Mouse (Mus musculus) gastrocnemius, postnatal 10 days (tissue): ENCODE measurements around the gene Ripk4. TPM values are rescaled to one million over a fixed set of nuclear protein-coding genes. Genes with fewer than 3 reads are reported as not detected.
A peak's percentile ranks its signal among the peaks of the same experiment; 100 is the strongest.

Experiments used
- DNase-seq: peaks from one replicate; pipeline ENCODE4 v3.0.0; 2021; ENCODE audit warnings: mixed read lengths
- long read RNA-seq, 2 experiments: library from polyadenylated mRNA; stranded (forward); transcript quantifications; one replicate each; pipeline ENCODE4 v2.0.0; 2021
- total RNA-seq, 2 experiments: library from RNA; stranded (reverse); gene quantifications; 2 replicates each; pipeline ENCODE4 v1.2.3; 2021

The Ripk4 gene
- not detected for total RNA-seq
- long read RNA-seq, experiment 1 = 0 reads
- long read RNA-seq, experiment 2 = 0 reads

- no peak for DNase-seq
These were observed at the start of gene Ripk4 for GRCm38 (mm10) chr16:97763061-97763989. Ripk4 (minus strand) TSS chr16:97763787.

GRCm38 (mm10) chr16:97808881-97809280 is 45.3 kb upstream of the Ripk4 start:
- DNase-seq = no peak

DNA sequence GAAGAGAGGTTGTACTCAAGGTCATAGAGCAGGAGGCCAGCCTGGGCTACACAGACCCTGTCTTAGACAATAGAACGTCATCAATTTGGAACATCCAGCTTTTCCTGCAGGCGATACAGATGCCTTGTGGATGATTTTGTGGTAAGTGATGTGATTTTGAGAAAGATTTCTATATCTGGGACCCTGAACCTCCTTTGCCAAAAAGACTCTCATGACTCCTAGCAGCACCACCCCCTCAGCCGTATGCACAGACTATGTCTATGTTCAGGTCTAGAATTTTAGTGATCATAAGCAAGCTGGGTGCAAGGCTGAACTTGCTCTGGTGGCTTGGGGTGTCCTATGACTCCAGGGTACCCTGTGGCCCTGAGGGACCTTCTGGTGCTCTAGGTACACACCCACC is 42.1 kb upstream of the Ripk4 start:
- no peak for DNase-seq

DNA sequence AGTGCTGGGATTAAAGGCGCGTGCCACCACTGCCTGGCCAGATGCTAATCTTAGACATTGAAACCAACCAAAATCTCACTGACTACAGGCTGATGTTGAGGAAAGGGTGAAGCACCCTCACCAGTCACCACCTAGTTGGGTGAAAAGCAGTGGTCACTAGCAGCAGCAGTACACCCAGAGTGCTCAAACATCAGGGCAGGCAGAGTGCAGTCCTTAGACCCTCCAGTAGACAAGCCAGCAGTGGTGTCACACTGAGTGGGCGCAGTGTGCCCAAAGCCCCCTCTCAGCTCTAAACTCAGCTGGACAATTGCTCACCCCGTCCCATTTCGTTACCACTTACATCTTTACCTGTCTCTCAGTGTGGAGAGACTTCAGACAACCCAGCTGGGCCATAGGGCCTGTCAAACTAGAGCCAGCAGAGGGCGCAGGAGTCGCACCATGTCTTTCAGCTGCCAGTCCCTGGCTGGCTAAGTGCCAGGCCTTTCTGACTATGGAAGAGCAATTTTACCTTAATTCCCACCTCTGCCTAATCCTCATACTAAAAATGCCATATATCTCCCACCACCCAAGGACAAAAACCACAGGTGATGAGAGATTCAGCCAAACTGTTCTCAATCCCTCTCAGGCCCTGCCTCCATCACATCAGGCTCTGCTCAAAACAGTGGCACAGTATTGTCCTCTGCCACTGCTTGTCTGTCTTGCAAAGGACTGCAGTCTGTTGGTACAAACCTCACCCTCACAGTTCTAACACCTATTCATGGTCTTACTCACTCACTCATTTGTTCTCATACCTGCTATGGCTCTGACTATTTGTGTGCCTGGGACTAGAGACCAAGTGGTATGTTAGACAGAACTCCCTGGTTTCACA is 41.3 kb upstream of the Ripk4 start:
- peak; percentile 87 for DNase-seq

- DNase-seq = no peak
These were observed 34.6 kb upstream of the Ripk4 start for GRCm38 (mm10) chr16:97797950-97798869.

DNA sequence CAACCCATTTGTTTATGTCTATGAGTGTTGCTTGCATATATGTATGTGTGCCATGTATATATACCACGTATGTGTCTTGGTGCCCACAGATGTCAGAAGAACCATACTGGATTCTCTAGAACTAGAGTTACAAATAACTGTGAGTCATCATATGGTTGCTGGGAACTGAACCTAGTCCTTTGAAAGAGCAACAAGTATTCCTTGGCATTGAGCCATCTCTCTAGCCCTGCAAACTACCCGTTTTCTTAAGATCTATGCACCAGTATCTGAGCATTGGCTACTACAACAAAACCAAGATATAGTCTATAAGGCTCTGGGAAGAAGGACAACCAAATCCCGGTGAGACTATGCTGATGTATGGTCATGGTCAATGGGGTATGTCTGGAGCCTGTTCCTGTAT is 33.6 kb upstream of the Ripk4 start:
- no peak for DNase-seq

GRCm38 (mm10) chr16:97794256-97794655 is 30.7 kb upstream of the Ripk4 start:
- DNase-seq = no peak

- no peak for DNase-seq
These were observed 19.5 kb upstream of the Ripk4 start for GRCm38 (mm10) chr16:97783057-97783456.

DNA sequence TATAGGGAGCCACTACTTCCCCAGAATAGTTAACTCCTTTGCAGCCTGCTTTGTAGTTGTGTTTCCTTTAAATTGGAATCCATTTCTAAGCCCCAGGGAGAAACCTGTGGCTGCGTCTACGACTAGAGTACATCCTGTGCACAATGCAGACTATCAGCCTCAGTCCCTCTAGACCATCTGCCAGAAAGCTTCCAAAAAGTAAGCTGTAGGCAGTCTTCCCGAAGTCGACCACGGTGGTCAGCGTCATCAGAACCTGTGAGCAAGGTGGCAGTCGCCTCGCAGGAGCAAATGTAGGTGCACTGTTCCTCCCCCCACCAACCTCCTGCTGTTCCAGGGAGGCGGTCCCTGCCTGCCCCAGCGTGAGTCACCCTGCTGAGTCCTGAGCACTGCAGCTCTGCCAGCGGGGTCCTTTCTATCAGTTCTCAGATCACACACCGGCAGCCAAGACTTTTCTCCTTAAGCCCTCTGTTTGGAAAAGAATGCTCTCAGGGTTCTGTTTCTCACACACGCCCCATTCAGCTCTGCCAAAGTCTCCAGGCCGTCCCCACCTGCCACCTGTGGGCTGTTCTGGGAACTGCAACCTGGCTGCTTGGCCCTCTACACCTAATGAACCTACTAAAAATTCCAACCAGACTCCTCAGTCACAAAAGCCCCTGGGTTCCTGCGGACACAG is 14.9 kb upstream of the Ripk4 start:
- peak; percentile 82 for DNase-seq

- DNase-seq = no peak
These were observed 2.9 kb upstream of the Ripk4 start for GRCm38 (mm10) chr16:97766501-97766900.

GRCm38 (mm10) chr16:97764626-97765025 is 1.0 kb upstream of the Ripk4 start:
- DNase-seq = no peak

GRCm38 (mm10) chr16:97763990-97764340 is 378 bp upstream of the Ripk4 start:
- no peak for DNase-seq

DNA sequence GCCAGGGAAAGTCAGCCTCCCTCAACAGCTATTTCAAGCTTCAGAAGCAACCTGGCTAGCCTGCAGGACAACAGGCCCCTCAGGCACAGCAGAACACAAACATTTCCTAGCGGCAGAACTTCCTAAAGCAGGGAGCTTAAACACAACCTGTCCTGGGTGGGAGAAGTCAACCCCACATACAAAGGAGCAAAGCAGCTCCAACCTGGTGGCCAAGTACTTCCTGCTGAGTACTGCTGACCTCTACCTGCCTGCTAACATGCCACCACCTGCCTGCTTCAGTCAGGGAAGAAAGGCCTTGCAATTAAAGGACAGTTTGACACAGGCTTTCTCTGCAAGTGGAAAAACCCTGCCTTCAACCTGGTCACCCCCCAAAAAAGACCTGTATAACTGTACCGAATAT is 1.8 kb downstream of the Ripk4 start:
- DNase-seq = no peak

DNA sequence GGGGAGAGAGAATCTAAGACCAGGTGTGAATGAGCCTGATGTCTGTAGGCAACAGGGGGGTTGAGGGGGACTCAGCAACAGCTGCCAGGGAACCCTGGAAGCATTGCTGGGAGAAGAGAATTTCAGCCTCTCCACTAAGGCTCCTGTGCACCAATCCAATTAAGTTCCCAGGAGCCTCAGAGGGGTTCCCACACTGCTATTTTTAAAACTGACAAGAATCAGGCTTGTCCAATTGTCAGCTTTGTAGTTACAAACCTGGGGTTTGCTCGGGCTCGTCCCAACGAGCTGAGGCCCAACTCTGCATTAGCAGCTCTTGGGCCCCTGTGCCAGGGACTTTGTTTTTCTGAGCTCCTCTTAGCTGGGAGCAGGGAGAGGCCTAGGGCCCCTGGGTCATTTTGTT is 3.9 kb downstream of the Ripk4 start:
- DNase-seq = no peak

DNA sequence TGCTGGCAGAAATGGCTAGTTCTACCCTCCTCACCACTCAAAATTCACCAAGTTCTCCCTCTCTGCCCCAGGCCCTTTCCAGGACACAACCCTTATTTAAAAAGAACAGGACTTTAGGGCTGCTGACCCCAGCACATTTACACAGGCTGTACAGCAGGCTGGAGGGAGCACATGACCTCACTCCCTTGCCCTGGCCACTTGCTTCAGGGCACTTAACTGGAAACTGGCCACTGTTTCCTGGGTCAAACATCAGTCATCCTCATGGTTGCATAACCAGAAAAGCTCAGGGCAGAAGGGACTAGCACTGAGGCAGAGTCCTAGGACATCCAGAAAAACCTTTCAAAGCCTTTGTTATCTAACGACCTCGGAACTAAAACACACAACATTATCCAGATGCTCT is 5.3 kb downstream of the Ripk4 start:
- DNase-seq = no peak

DNA sequence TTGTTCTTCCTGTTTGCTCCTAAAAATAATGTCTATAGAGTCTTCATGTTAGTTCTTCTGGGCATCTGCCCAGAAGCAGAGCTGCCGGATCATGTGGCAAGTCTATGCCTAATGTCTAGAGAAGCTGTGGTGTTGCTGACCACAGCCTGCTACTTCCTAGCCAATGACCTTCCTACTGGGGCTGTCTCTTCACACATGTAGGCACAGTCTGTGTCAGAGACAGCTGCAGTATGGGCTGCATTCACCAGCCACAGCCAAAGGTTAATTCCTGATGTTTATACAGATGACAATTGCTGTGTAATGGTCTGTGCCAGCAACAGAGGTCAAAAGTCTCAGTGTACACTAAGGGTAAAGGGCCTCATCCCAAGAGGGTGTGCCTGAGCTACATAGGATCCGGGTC is 7.1 kb downstream of the Ripk4 start:
- DNase-seq = no peak

GRCm38 (mm10) chr16:97752316-97752941 is 11.2 kb downstream of the Ripk4 start:
- no peak for DNase-seq

DNA sequence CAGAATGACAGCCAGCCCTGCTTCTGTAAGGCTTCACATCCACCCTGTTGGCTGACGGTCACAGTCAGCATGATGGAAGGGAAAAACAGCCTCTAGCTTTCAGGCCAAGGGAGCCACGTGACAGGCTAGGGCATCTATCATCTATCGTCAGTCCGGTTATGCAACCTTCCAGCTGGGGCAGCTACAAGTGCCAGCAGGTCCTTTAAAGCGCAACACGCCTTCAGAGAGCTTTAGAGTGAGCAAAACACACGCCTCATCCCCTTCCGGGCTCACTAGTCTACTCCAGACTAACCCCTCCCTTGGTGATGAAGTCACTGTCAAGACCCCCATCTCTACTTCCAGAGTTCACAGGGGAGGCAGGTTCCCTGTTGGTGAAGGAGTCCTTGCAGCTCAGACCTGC is 11.7 kb downstream of the Ripk4 start:
- no peak for DNase-seq

GRCm38 (mm10) chr16:97748421-97748820 is 15.2 kb downstream of the Ripk4 start:
- no peak for DNase-seq

GRCm38 (mm10) chr16:97738030-97738429 is 25.6 kb downstream of the Ripk4 start:
- DNase-seq = no peak

DNA sequence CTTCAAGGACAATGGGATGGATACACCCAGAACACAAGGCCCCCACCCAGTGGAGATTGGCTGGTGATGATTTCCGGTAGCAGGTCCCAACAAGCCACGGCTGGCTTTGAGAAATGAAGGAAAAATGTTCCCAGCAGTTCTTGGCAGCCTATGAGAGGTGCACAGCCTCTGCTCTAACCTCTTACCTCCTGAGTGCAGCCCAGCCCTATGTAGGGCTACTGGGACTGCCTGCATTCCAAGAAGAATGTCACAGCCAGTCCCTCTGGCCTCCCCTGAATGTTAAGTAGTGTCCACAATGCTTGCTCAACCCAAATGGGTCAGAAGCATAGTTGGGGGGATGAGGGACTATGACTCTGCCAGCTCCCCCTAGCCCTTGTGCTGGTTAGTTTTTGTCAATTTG is 27.0 kb downstream of the Ripk4 start:
- no peak for DNase-seq
